Mouse (Mus musculus) CD8-positive naive resting alpha-beta T cell, adult 2 months (primary cell): ENCODE measurements at regions not wholly inside any gene's neighbourhood (a gene's known extent, or its start where the extent isn't known, plus 50 kb on each side); places are given as distances from the start of the nearest gene placed in this dataset.

Experiments
- DNase-seq, 2 experiments: peaks; one replicate each; pipeline ENCODE4 v3.0.0; 2022; ENCODE audit warnings: low read depth in 2 of 2, low spot score in 2 of 2

GRCm38 (mm10) chr13:6059515-6060228 lies 198.4 kb downstream of the Klf6 start:
- DNase-seq = no peak

GRCm38 (mm10) chr13:6060229-6060845 lies 199.1 kb downstream of the Klf6 start:
- no peak for DNase-seq

GRCm38 (mm10) chr13:6062305-6062704 lies 201.0 kb downstream of the Klf6 start:
- DNase-seq = no peak

GRCm38 (mm10) chr13:6062729-6063386 lies 201.6 kb downstream of the Klf6 start:
- no peak for DNase-seq

GRCm38 (mm10) chr13:6076978-6077825 lies 215.9 kb downstream of the Klf6 start:
- DNase-seq = no peak

DNA sequence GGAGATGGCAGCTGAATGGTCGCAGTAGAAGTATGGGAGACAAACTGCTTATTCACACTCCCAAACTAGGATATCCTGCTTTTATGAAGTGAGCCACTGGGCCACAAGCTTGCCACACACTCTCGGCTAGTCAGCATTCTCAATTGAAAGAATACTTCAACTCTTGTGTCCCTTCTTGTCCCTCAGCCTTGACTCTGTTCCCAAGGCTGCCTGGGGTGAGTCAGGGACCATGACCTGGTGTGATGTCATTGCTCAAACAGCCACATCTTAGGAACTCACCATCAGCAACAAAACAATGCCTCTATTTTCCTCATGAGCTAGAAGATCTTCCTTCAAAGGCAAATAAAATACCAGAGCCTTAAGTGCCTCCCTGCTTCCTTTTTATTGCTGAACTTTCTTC lies 224.6 kb downstream of the Klf6 start:
- no peak for DNase-seq

GRCm38 (mm10) chr13:6109018-6109657 lies 247.9 kb downstream of the Klf6 start:
- DNase-seq = no peak

DNA sequence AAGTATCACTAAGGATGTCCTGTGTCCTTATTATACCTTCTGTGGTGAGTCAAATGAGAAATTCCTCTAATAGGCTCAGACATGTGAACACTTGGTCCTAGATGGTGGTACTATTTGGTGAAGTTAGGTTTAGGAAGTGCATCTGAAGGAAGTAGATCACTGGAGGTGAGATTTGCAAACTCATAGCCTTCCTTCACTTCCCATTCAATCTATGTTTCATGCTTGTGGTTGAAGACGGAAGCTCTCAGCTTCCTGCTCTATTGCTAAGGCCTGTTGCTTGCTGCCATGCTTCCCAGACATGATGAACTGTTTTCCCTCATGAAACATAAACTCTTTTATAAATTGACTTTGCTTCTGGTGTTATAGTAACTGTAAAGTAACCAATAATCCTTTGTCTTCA lies 258.4 kb downstream of the Klf6 start:
- DNase-seq = no peak

GRCm38 (mm10) chr13:6127311-6127710 lies 266.0 kb downstream of the Klf6 start:
- DNase-seq = no peak

DNA sequence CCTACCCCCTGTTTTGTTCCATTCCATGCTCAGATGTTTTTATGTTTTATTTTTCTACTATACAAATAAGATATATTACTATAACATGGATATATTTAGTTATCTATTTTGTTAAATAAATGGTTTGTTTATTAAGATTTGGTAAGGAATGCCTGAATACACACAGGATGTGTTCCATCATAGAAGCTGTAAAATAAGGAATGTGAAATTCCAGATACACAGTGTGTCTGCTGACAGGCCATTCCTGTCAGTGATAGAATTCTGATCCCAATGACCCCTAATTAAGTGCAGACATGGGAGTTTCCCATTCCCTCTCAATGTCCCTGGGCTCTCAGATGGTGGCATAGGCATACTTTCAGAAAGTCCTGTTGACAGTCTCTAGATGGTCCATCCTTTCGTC lies 267.6 kb downstream of the Klf6 start:
- no peak for DNase-seq

DNA sequence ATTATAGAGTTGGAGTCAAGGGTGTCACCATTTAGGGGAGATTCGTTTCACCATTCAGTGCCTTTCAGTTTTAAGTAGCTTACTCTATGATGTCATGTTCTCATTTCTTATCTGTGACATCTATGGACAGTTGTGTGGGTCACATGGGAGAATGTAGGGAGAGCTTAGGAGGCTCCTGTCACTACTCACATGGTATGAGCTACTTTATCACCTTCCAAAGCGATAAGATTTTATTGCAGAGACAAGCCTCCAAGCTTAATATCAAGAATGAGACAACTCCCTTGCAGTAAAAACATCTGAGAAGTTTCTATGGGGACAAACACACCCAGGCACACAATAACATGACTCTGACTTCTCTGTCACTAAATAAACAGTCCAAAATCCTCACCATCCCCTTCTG lies 270.1 kb downstream of the Klf6 start:
- no peak for DNase-seq

DNA sequence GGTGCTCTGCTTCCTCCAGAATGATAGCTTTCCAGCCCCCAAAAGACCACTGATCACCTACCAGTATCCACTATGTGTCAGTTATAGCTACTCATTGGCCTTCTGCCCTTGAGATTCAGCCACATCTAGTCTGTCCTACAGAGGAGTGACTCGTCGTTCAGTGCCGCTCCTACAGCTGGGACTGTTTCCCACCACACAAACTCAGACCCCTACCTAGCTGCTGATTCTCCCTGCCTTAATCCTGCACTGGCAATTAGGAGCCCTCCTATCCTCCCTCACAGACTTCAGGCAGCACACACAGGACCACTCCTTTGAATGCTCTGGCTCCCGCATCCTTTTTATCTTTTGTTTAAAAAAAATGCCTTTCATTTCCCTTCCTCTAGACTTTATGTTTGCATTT lies 275.9 kb downstream of the Klf6 start:
- DNase-seq = no peak

- DNase-seq = no peak
These were observed 281.5 kb downstream of the Klf6 start for GRCm38 (mm10) chr13:6142771-6143170.

GRCm38 (mm10) chr13:6153657-6154056 lies 292.4 kb downstream of the Klf6 start:
- no peak for DNase-seq

- no peak for DNase-seq
These were observed 294.9 kb downstream of the Klf6 start for GRCm38 (mm10) chr13:6156191-6156590.

- DNase-seq = no peak
These were observed 295.7 kb downstream of the Klf6 start for GRCm38 (mm10) chr13:6157029-6157428.

GRCm38 (mm10) chr13:6157946-6158345 lies 296.7 kb downstream of the Klf6 start:
- no peak for DNase-seq

DNA sequence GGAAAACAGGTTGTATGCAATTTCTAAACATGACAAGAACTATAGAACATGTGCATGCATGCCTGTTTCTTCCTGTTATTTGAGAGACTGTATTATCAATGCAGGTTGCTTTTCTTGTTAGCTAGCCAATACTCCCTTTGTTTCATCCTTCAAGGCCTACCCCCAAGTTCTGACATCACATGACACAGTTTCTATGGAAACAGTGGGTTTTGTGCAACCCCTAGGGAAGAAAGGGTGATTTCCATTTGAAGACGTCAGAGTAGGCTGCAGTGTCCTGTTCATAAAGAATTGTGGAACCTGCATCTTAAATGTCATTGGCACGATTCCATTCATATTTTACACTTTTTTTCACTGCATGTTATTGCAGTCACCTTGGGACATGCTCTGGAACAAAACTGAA lies 298.1 kb downstream of the Klf6 start:
- no peak for DNase-seq

DNA sequence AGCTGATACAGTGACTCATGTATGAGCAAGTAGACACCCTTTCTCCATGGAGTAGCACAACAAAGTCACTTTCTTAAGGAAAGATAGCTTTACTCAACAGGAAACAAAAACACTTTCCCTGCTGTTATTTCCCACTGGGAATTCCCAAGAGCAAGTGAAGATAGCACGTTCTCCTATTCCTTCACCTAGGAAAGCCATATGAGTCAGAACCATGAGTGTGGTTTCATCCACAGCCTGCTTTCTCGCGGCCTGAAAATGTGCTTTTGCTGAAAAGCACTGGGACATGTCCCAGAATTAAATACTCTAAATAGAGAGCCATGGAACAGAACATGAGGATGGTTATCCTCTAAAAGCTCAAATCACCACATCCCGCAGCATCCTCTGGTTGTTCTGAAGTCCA lies 304.6 kb downstream of the Klf6 start:
- DNase-seq = no peak

DNA sequence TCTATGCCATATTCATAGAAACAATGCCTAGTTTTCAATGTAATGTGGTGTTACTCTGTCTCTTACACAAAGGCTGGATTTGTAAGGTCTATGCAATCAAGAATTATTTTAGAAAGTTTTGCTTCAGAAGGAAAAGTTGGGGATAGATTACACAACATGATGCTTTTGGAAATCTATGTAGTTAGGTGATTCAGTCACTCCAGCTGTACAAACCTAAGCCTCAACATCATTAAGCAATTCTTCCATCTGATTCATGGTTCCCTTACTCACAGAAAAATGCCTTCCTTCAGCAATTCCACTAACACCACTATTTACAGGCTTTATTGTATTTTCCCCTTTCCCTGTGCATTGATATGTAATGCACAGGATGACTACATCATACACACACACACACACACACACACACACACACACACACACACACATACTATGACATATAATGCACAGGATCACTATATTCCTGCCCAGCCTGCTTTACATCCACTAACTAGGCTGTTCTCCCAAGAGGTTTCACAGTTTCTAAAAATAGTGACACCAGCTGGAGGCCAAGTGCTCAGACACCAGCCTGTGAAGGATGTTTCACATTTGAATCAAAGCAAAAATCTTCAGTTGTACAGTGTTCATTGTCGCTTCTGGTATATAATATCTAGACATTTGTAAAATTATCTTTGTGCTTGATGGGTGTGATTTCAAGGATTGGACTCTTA lies 305.9 kb downstream of the Klf6 start:
- no peak for DNase-seq

DNA sequence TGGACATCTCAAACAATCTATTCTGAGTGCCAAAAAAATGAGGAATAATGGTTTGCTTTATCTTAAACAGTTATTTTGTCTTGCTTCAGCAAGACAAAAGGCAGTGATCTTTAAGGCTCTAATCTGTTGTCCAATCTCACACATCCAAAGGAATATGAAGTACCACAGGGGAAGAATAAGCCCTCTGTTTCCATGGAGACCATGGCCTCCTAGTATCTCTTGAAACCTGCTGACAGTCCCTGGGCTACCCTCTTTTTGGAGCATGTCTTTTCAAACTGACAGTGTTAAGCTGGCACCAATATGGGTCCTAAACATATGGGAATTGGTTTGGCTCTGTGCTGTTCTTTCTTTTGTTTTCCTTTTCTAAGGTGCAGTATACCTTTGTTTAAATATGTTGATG lies 311.8 kb downstream of the Klf6 start:
- DNase-seq = no peak
